Mouse (Mus musculus) hematopoietic stem cell, adult 5-6 weeks (primary cell): ENCODE measurements around the gene Ccl9. TPM values are rescaled to one million over a fixed set of nuclear protein-coding genes. Genes with fewer than 3 reads are reported as not detected.

ENCODE experiments used
- ATAC-seq, 2 experiments: fragments of 125-278 bp in 1 of 2; replicated peaks in 1 of 2; 2 replicates each; pipeline ENCODE4 v1.8.0; 2016 to 2017; ENCODE audit warnings: inconsistent platforms in 2 of 2, mild to moderate bottlenecking in 2 of 2, moderate number of reproducible peaks in 2 of 2, low read depth in 1 of 2, moderate TSS enrichment in 1 of 2; ENCODE audit not compliant: low FRiP score in 2 of 2, poor library complexity in 2 of 2, severe bottlenecking in 2 of 2, insufficient read depth in 1 of 2, low TSS enrichment in 1 of 2
- total RNA-seq: library from RNA; stranded (forward); fragments of 172-1452, 232-1000 nt; gene quantifications from 2 replicates; pipeline ENCODE4 v1.2.3, GENCODE M21; 2017

The Ccl9 gene
- 37.3 and 43.8 TPM in 2 replicates for total RNA-seq

GRCm38 (mm10) chr11:83578186-83578760 lies at the start of gene Ccl9:
Ccl9 (minus strand) TSS chr11:83578636.
- ATAC-seq, result peak in 1 of 2 experiments; percentile 33; a peak in 2 of 4 replicates

GRCm38 (mm10) chr11:83623586-83623985 lies 45.1 kb upstream of the Ccl9 start:
- no peak for ATAC-seq

- ATAC-seq, result no peak
Observed at GRCm38 (mm10) chr11:83619037-83619436, 40.6 kb upstream of the Ccl9 start.

GRCm38 (mm10) chr11:83618238-83618637 lies 39.8 kb upstream of the Ccl9 start:
- peak in 1 of 2 experiments; percentile 32; a peak in 1 of 4 replicates for ATAC-seq

- ATAC-seq, result peak in 1 of 2 experiments; percentile 53; a peak in 2 of 4 replicates
Observed at GRCm38 (mm10) chr11:83616586-83616985, 38.1 kb upstream of the Ccl9 start.

GRCm38 (mm10) chr11:83610900-83611299 lies 32.5 kb upstream of the Ccl9 start:
- ATAC-seq, result no peak

- ATAC-seq, result no peak
Observed at GRCm38 (mm10) chr11:83606396-83606795, 28.0 kb upstream of the Ccl9 start.

GRCm38 (mm10) chr11:83605535-83605934 lies 27.1 kb upstream of the Ccl9 start:
- peak; percentile 42 to 62; a peak in 2 of 4 replicates for ATAC-seq

- peak in 1 of 2 experiments; percentile 60; a peak in 1 of 4 replicates for ATAC-seq
Observed at GRCm38 (mm10) chr11:83604698-83605097, 26.3 kb upstream of the Ccl9 start.

- ATAC-seq, result no peak
Observed at GRCm38 (mm10) chr11:83603399-83603798, 25.0 kb upstream of the Ccl9 start.

- ATAC-seq, result no peak
Observed at GRCm38 (mm10) chr11:83600576-83600975, 22.1 kb upstream of the Ccl9 start.

- no peak for ATAC-seq
Observed at GRCm38 (mm10) chr11:83598991-83599390, 20.6 kb upstream of the Ccl9 start.

GRCm38 (mm10) chr11:83598207-83598837 lies 19.9 kb upstream of the Ccl9 start:
- no peak for ATAC-seq

GRCm38 (mm10) chr11:83597796-83598195 lies 19.4 kb upstream of the Ccl9 start:
- no peak for ATAC-seq

- peak; percentile 42 to 46; a peak in 1 of 4 replicates for ATAC-seq
Observed at GRCm38 (mm10) chr11:83595669-83596455, 17.4 kb upstream of the Ccl9 start.

GRCm38 (mm10) chr11:83593453-83593852 lies 15.0 kb upstream of the Ccl9 start:
- ATAC-seq, result no peak

GRCm38 (mm10) chr11:83592853-83593252 lies 14.4 kb upstream of the Ccl9 start, which contains the start of gene Ccl6:
Ccl6 (minus strand) TSS chr11:83593087.
- peak in 1 of 2 experiments; percentile 25; a peak in 1 of 4 replicates for ATAC-seq

- no peak for ATAC-seq
Observed at GRCm38 (mm10) chr11:83584232-83584631, 5.8 kb upstream of the Ccl9 start.
